Mouse (Mus musculus) layer of hippocampus, adult 18-20 months (tissue): ENCODE results near the gene Ifit3. TPM values are rescaled to one million over a fixed set of nuclear protein-coding genes. Genes with fewer than 3 reads are reported as not detected.

Source experiments
- total RNA-seq, 2 experiments: library from RNA; stranded (reverse); gene quantifications; 2 replicates each; pipeline ENCODE4 v1.2.3; 2021

Gene Ifit3
- total RNA-seq, 2 experiments from 2014 or later = 3.0 to 4.6 TPM

Other genes starting within 250 kb of the Ifit3 start
- under 1 TPM in 1 of 2 experiments, not detected in 1; 0.22 TPM for gene Ch25h, start 108.4 kb upstream of the Ifit3 start, total RNA-seq
- 10 to 100 TPM; 18.2 to 19.6 TPM for gene Lipa, start 56.1 kb upstream of the Ifit3 start, total RNA-seq
- 1 to 10 TPM; 4.5 to 4.8 TPM for gene Ifit2, start 32.8 kb upstream of the Ifit3 start, total RNA-seq
- gene Ifit1bl1, start 18.4 kb downstream of the Ifit3 start, total RNA-seq = 1 to 10 TPM; 1.2 to 1.8 TPM
- gene Ifit3b, start 24.4 kb downstream of the Ifit3 start, total RNA-seq = 1 to 10 TPM; 2.3 to 2.5 TPM
- under 1 TPM; 0.50 to 0.61 TPM for gene Ifit1bl2, start 57.2 kb downstream of the Ifit3 start, total RNA-seq
- under 1 TPM; 0.74 to 0.79 TPM for gene Ifit1, start 57.3 kb downstream of the Ifit3 start, total RNA-seq
- 1 to 10 TPM; 1.1 to 1.6 TPM for gene Slc16a12, start 163.8 kb downstream of the Ifit3 start, total RNA-seq